Mouse (Mus musculus) liver, embryonic 11.5 days (tissue): ENCODE measurements at regions not wholly inside any gene's neighbourhood (a gene's known extent, or its start where the extent isn't known, plus 50 kb on each side); places are given as distances from the start of the nearest gene placed in this dataset.

Experiments
- ATAC-seq: fragments of 200-750 bp; cut with Nextera tagmentation; replicated peaks from 2 replicates; pipeline ENCODE4 v1.8.0; 2017; ENCODE audit warnings: moderate number of reproducible peaks, mild to moderate bottlenecking, moderate TSS enrichment, moderate library complexity; ENCODE audit not compliant: low FRiP score
- DNase-seq: peaks from one replicate; pipeline ENCODE4 v3.0.0-alpha.2; 2017; ENCODE audit warnings: low spot score
- H3K27ac ChIP-seq: fragments of 300-500 bp; sonication (generic); 2 replicates; pipeline ENCODE4 v1.5.1; 2014; ENCODE audit warnings: mild to moderate bottlenecking, low read depth, low read length, control low read depth
- H3K27me3 ChIP-seq: fragments of 300-500 bp; sonication (generic); replicated peaks from 2 replicates; pipeline ENCODE4 v1.6.1; 2014; ENCODE audit warnings: low read length, mixed read lengths; ENCODE audit not compliant: control insufficient read depth, insufficient read depth
- H3K36me3 ChIP-seq: fragments of 300-500 bp; sonication (generic); 2 replicates; pipeline ENCODE4 v1.6.1; 2014; ENCODE audit warnings: mild to moderate bottlenecking, low read length, moderate library complexity, mixed read lengths; ENCODE audit not compliant: control insufficient read depth, insufficient read depth
- H3K4me1 ChIP-seq: fragments of 300-500 bp; sonication (generic); replicated peaks from 2 replicates; pipeline ENCODE4 v1.6.1; 2014; ENCODE audit warnings: low read length, mixed read lengths; ENCODE audit not compliant: control insufficient read depth, insufficient read depth
- H3K4me2 ChIP-seq: fragments of 300-500 bp; sonication (generic); 2 replicates; pipeline ENCODE4 v1.6.1; 2014; ENCODE audit warnings: mild to moderate bottlenecking, control low read depth, moderate library complexity
- H3K4me3 ChIP-seq: fragments of 300-500 bp; sonication (generic); 2 replicates; pipeline ENCODE4 v1.5.1; 2014; ENCODE audit warnings: low read depth, low read length, control low read depth
- H3K9ac ChIP-seq: fragments of 300-500 bp; sonication (generic); 2 replicates; pipeline ENCODE4 v1.6.1; 2014; ENCODE audit warnings: low read depth, low read length, control low read depth
- H3K9me3 ChIP-seq: fragments of 300-500 bp; sonication (generic); 2 replicates; pipeline ENCODE4 v1.6.1; 2016; ENCODE audit warnings: low read length, inconsistent platforms, mixed read lengths; ENCODE audit not compliant: control insufficient read depth
- WGBS: fragments of 180-500 bp; shearing (Covaris S2); extraction: QIAGEN DNeasy Blood & Tissue Kit; methylation state at CpG from one replicate; pipeline ENCODE4 v1.1.7; 2014; 5-methylcytosine and 5-hydroxymethylcytosine counted together

- WGBS: 79% methylated on average over 5 of the region's 5 CpGs
- no peaks in the 10 kb centered on the region for H3K9me3 ChIP-seq
- no peak overlapping the region for H3K27ac ChIP-seq
- H3K9ac ChIP-seq: no peak overlapping the region
- DNase-seq: no peak
- ATAC-seq: no peak
- no peaks in the 10 kb centered on the region for H3K4me1 ChIP-seq
- H3K4me2 ChIP-seq: no peak overlapping the region
- no peaks in the 10 kb centered on the region for H3K36me3 ChIP-seq
- H3K4me3 ChIP-seq: no peak overlapping the region
- no peaks in the 10 kb centered on the region for H3K27me3 ChIP-seq
Measured at GRCm38 (mm10) chr1:121052120-121052501, 280.3 kb downstream of the Insig2 start.

GRCm38 (mm10) chr1:121053692-121054091 lies 278.7 kb downstream of the Insig2 start:
- Histone ChIP-seq H3K4me3 (no peak overlapping the region), H3K27ac (no peak overlapping the region), H3K36me3 (no peaks in the 10 kb centered on the region), H3K9ac (no peak overlapping the region), H3K4me1 (no peaks in the 10 kb centered on the region), H3K4me2 (no peak overlapping the region), H3K27me3 (no peaks in the 10 kb centered on the region), H3K9me3 (no peaks in the 10 kb centered on the region)
- 42% methylated on average over 11 of the region's 11 CpGs for WGBS
- no peak for ATAC-seq
- no peak for DNase-seq

GRCm38 (mm10) chr1:121074569-121074968 lies 257.8 kb downstream of the Insig2 start:
- no peak overlapping the region for H3K4me2 ChIP-seq
- no peak overlapping the region for H3K27ac ChIP-seq
- no peaks in the 10 kb centered on the region for H3K9me3 ChIP-seq
- H3K4me3 ChIP-seq: no peak overlapping the region
- no peaks in the 10 kb centered on the region for H3K27me3 ChIP-seq
- 76% methylated on average over 1 of the region's 1 CpGs for WGBS
- DNase-seq: no peak
- H3K36me3 ChIP-seq: no peaks in the 10 kb centered on the region
- H3K4me1 ChIP-seq: no peaks in the 10 kb centered on the region
- ATAC-seq: no peak
- H3K9ac ChIP-seq: no peak overlapping the region

DNA sequence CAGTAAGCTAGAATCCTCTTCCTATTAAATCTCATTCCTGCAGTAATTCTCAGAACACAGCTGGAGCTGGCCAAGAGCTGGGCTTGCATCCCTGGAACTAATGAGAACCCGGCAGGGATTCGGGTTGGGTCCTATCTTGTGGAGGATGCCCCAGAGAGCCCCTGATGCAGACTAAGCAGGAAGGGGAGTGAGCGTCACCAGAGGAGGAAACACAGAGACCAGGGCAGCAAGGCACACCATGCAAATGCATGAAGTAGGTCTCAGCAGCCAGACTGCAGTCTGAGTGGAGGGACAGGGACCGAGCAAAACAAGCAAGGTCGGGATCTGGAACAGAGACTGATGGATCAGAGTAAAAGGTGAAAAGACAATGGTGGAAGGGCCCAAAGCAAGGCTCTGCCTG lies 249.6 kb downstream of the Insig2 start:
- 42% methylated on average over 5 of the region's 5 CpGs for WGBS

DNA sequence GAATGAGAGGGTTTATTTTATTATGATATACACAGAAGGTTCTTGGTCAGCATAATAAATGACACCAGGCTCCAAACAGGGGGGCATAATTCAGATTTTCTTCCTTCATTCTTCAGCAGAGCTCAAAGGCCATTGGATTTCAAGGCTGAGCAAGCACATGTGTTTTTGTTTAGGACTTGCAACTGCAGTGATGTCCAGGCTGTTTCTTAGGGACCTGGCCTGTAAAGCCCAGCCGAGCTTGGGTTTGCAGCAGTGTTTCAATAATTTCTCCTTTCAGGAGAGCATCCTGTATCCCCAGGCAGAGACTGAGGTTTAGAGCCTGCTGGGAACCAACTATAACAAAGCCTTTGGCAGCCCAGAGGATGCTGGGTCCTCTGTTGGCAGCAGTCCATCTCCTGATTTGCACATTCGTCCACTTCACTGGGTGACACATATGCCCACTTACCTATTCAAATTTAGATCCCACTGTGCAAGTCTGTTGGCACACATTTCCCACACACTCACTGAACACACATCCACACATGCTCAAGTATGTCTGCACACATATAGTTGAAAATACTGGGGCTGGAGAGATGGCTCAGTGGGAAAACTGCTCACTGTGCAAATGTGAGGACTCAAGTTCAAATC lies 247.2 kb downstream of the Insig2 start:
- Histone ChIP-seq H3K27ac (no peak overlapping the region), H3K9ac (no peak overlapping the region), H3K27me3 (no peaks in the 10 kb centered on the region), H3K36me3 (no peaks in the 10 kb centered on the region), H3K4me3 (no peak overlapping the region), H3K4me2 (no peak overlapping the region), H3K4me1 (no peaks in the 10 kb centered on the region), H3K9me3 (no peaks in the 10 kb centered on the region)
- DNase-seq: no peak
- ATAC-seq: no peak
- WGBS: 53% methylated on average over 2 of the region's 2 CpGs

More for the DNA sequence above, 249.6 kb downstream of the Insig2 start:
- Histone ChIP-seq H3K4me3 (no peak overlapping the region), H3K4me2 (no peak overlapping the region), H3K27me3 (no peaks in the 10 kb centered on the region), H3K27ac (no peak overlapping the region), H3K9ac (no peak overlapping the region), H3K4me1 (no peaks in the 10 kb centered on the region), H3K36me3 (no peaks in the 10 kb centered on the region), H3K9me3 (no peaks in the 10 kb centered on the region)
- no peak for DNase-seq
- ATAC-seq: no peak

DNA sequence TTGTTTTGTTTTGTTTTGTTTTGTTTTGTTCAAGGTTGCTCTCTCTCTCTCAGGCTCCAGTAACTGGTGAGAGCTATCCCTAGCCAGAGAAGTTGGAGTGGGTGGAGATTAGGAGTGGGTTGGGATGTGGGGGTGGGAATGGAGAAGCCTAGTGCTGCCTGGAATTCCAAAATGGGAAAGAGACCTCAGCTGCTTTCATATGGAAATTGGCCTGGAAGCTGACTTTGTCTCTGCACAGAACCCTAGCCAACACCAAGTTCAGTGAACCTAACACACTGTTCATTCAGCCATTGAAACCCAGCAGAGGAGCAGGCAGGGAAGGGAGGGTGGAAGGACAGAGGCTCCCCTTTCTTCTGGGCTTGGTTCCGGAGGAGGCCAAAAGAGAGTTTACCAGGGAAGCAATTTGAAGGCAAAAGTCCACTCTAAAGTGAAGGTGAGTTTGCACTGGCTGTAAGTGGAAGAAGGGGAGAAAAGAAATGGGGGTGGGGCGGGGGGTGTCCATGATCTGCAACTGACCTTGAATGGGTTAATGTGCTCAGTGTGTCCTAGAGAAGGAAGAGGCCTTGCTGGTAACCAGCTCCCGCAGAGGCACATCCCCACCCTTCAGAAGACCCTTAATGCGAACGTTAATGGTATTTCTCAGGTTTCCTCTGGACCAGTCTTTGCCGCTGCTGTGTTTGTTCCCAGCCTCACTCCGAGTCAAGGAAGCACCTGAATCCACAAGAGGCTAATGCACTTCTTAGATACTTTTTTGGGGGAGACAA lies 245.1 kb downstream of the Insig2 start:
- Histone ChIP-seq H3K9ac (no peak overlapping the region), H3K4me3 (no peak overlapping the region), H3K4me2 (no peak overlapping the region), H3K27ac (no peak overlapping the region), H3K9me3 (no peaks in the 10 kb centered on the region), H3K36me3 (no peaks in the 10 kb centered on the region), H3K27me3 (no peaks in the 10 kb centered on the region), H3K4me1 (no peaks in the 10 kb centered on the region)
- 42% methylated on average over 7 of the region's 7 CpGs for WGBS
- DNase-seq (no peak), ATAC-seq (no peak)

- no peak overlapping the region for H3K9ac ChIP-seq
- no peak overlapping the region for H3K4me3 ChIP-seq
- 80% methylated on average over 4 of the region's 4 CpGs for WGBS
- H3K27me3 ChIP-seq: no peaks in the 10 kb centered on the region
- H3K27ac ChIP-seq: no peak overlapping the region
- no peaks in the 10 kb centered on the region for H3K36me3 ChIP-seq
- H3K4me1 ChIP-seq: no peaks in the 10 kb centered on the region
- no peak overlapping the region for H3K4me2 ChIP-seq
- ATAC-seq (peak; percentile 37; the same call in 1 of the 2 replicates), DNase-seq (no peak)
- H3K9me3 ChIP-seq: no peaks in the 10 kb centered on the region
Measured at GRCm38 (mm10) chr1:121090628-121091027, 241.8 kb downstream of the Insig2 start.

DNA sequence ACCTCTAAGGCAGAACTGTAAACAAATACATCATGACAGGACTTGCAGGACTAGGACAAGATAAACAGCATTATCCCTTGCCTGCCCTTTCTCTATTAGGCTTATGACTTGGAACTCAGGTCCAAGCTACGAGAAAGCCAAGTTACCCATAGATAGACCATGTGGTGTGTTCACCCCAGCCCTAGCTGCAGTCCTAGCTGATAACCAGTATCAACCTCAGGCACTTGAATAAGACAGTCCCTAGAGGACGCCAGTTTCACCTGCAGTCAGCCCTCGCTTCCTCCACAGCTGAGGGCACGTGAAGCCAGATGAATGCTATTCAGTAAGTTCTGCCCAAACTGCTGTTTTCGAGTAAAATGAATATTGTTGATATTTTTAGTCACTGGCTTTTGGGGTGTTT lies 239.5 kb downstream of the Insig2 start:
- no peaks in the 10 kb centered on the region for H3K9me3 ChIP-seq
- H3K4me2 ChIP-seq: no peak overlapping the region
- no peaks in the 10 kb centered on the region for H3K36me3 ChIP-seq
- no peaks in the 10 kb centered on the region; the same call in 1 of the 2 replicates for H3K4me1 ChIP-seq
- DNase-seq: no peak
- peak; percentile 77 for ATAC-seq
- no peak overlapping the region for H3K4me3 ChIP-seq
- 57% methylated on average over 5 of the region's 5 CpGs for WGBS
- H3K9ac ChIP-seq: no peak overlapping the region
- H3K27ac ChIP-seq: no peak overlapping the region
- H3K27me3 ChIP-seq: peaks cover 2% of the 10 kb centered on the region; the same call in 1 of the 2 replicates
